Mouse (Mus musculus) MEL (cell line): ENCODE data around the gene Mdc1. TPM values are rescaled to one million over a fixed set of nuclear protein-coding genes. Genes with fewer than 3 reads are reported as not detected.
A peak's percentile ranks its signal among the peaks of the same experiment; 100 is the strongest.

ENCODE experiments used
- DNase-seq: peaks from one replicate; pipeline ENCODE4 v3.0.0; 2011; ENCODE audit warnings: low read depth, low spot score
- H3K27ac ChIP-seq: 2 replicates; pipeline ENCODE4 v1.5.1; 2012; ENCODE audit warnings: low read depth, mild to moderate bottlenecking, control low read depth, low read length, moderate library complexity; ENCODE audit not compliant: control insufficient read depth
- H3K27me3 ChIP-seq, 2 experiments: fragments of 150-350 bp in 1 of 2; sonication (generic) in 1 of 2; 2 replicates each; pipeline ENCODE4 v1.6.1; 2012; ENCODE audit warnings: low read length in 2 of 2, mild to moderate bottlenecking in 2 of 2, improper control_type of control experiment in 1 of 2, moderate library complexity in 1 of 2; ENCODE audit not compliant: insufficient read depth in 2 of 2, control insufficient read depth in 1 of 2
- H3K36me3 ChIP-seq, 2 experiments: 2 replicates each; pipeline ENCODE4 v1.6.1; 2012 to 2014; ENCODE audit warnings: low read length in 2 of 2, improper control_type of control experiment in 1 of 2, inconsistent platforms in 1 of 2, mild to moderate bottlenecking in 1 of 2; ENCODE audit not compliant: insufficient read depth in 2 of 2, control insufficient read depth in 1 of 2
- H3K4me1 ChIP-seq, 2 experiments: fragments of 150-350 bp in 1 of 2; sonication (generic) in 1 of 2; 2 replicates each; pipeline ENCODE4 v1.6.1; 2012; ENCODE audit warnings: low read length in 2 of 2, improper control_type of control experiment in 1 of 2, mild to moderate bottlenecking in 1 of 2; ENCODE audit not compliant: insufficient read depth in 2 of 2, control insufficient read depth in 1 of 2
- H3K4me3 ChIP-seq, 2 experiments: fragments of 150-350 bp in 1 of 2; sonication (generic) in 1 of 2; 2 replicates each; pipeline ENCODE4 v1.5.1; 2012; ENCODE audit warnings: low read depth in 2 of 2, low read length in 2 of 2, mild to moderate bottlenecking in 2 of 2, moderate library complexity in 2 of 2, control low read depth in 1 of 2, improper control_type of control experiment in 1 of 2; ENCODE audit not compliant: control insufficient read depth in 1 of 2, insufficient read depth in 1 of 2
- H3K79me2 ChIP-seq: 2 replicates; pipeline ENCODE4 v1.6.1; 2012; ENCODE audit warnings: mild to moderate bottlenecking, low read length, moderate library complexity; ENCODE audit not compliant: control insufficient read depth, poor library complexity, insufficient read depth
- H3K9ac ChIP-seq: 2 replicates; pipeline ENCODE4 v1.6.1; 2012; ENCODE audit warnings: low read depth, mild to moderate bottlenecking, control low read depth, low read length, moderate library complexity; ENCODE audit not compliant: control insufficient read depth, poor library complexity, severe bottlenecking
- H3K9me3 ChIP-seq: fragments of 150-350 bp; sonication (generic); replicated peaks from 2 replicates; pipeline ENCODE4 v1.6.1; 2012; ENCODE audit warnings: mild to moderate bottlenecking, low read length, improper control_type of control experiment, moderate library complexity; ENCODE audit not compliant: insufficient read depth
- BHLHE40 ChIP-seq: IDR thresholded peaks from 2 replicates; pipeline ENCODE4 v1.6.1; 2012; ENCODE audit warnings: low read depth, mild to moderate bottlenecking, inconsistent platforms, low read length, improper control_type of control experiment, borderline replicate concordance
- CHD2 ChIP-seq: IDR thresholded peaks from 2 replicates; pipeline ENCODE4 v1.6.1; 2011; ENCODE audit warnings: low read length, improper control_type of control experiment
- CTCF ChIP-seq, 3 experiments: IDR thresholded peaks in 2 of 3; conservative IDR thresholded peaks in 1 of 3; 2 replicates each; pipeline ENCODE4 v1.5.1; 2011 to 2012; ENCODE audit warnings: low read length in 3 of 3, low read depth in 2 of 3, mild to moderate bottlenecking in 2 of 3, improper control_type of control experiment in 1 of 3, inconsistent platforms in 1 of 3, mixed read lengths in 1 of 3, moderate library complexity in 1 of 3; ENCODE audit not compliant: control insufficient read depth in 1 of 3, insufficient read depth in 1 of 3, poor library complexity in 1 of 3, severe bottlenecking in 1 of 3
- E2F4 ChIP-seq: IDR thresholded peaks from 2 replicates; pipeline ENCODE4 v1.6.1; 2011; ENCODE audit warnings: low read depth, low read length, improper control_type of control experiment, borderline replicate concordance
- EP300 ChIP-seq, 2 experiments: IDR thresholded peaks; 2 replicates each; pipeline ENCODE4 v1.6.1; 2011; ENCODE audit warnings: improper control_type of control experiment in 2 of 2, low read length in 2 of 2, low read depth in 1 of 2, mild to moderate bottlenecking in 1 of 2
- ETS1 ChIP-seq: IDR thresholded peaks from 2 replicates; pipeline ENCODE4 v1.6.1; 2012; ENCODE audit warnings: low read depth, mild to moderate bottlenecking, inconsistent platforms, low read length, improper control_type of control experiment, moderate library complexity
- GATA1 ChIP-seq: IDR thresholded peaks from 2 replicates; pipeline ENCODE4 v1.6.1; 2011; ENCODE audit warnings: low read depth, low read length, improper control_type of control experiment
- MAX ChIP-seq: IDR thresholded peaks from 2 replicates; pipeline ENCODE4 v1.6.1; 2011; ENCODE audit warnings: low read length, improper control_type of control experiment
- MEF2A ChIP-seq: IDR thresholded peaks from 2 replicates; pipeline ENCODE4 v1.6.1; 2014; ENCODE audit warnings: low read depth, mild to moderate bottlenecking, inconsistent platforms, low read length, improper control_type of control experiment; ENCODE audit not compliant: poor library complexity, insufficient replicate concordance, severe bottlenecking; ENCODE audit errors: extremely low read depth
- MXI1 ChIP-seq: IDR thresholded peaks from 2 replicates; pipeline ENCODE4 v1.6.1; 2011; ENCODE audit warnings: mild to moderate bottlenecking, low read depth, low read length, improper control_type of control experiment
- MYC ChIP-seq: IDR thresholded peaks from 2 replicates; pipeline ENCODE4 v1.6.1; 2011; ENCODE audit warnings: low read depth, mild to moderate bottlenecking, low read length, improper control_type of control experiment, moderate library complexity
- NELFE ChIP-seq: IDR thresholded peaks from 2 replicates; pipeline ENCODE4 v1.6.1; 2011; ENCODE audit warnings: low read depth, low read length, improper control_type of control experiment
- POLR2AphosphoS2 ChIP-seq: IDR thresholded peaks from 2 replicates; pipeline ENCODE4 v1.6.1; 2011; ENCODE audit warnings: low read length, improper control_type of control experiment
- RAD21 ChIP-seq: IDR thresholded peaks from 2 replicates; pipeline ENCODE4 v1.6.1; 2011; ENCODE audit warnings: mild to moderate bottlenecking, low read depth, low read length, improper control_type of control experiment
- RCOR1 ChIP-seq: IDR thresholded peaks from 2 replicates; pipeline ENCODE4 v1.6.1; 2012; ENCODE audit warnings: low read depth, mild to moderate bottlenecking, inconsistent platforms, low read length, improper control_type of control experiment
- TAL1 ChIP-seq: IDR thresholded peaks from 2 replicates; pipeline ENCODE4 v1.6.1; 2012; ENCODE audit warnings: mild to moderate bottlenecking, inconsistent platforms, low read length, moderate library complexity, mixed read lengths
- UBTF ChIP-seq: IDR thresholded peaks from 2 replicates; pipeline ENCODE4 v1.6.1; 2012; ENCODE audit warnings: low read depth, mild to moderate bottlenecking, inconsistent platforms, low read length, improper control_type of control experiment, moderate library complexity, borderline replicate concordance; ENCODE audit not compliant: insufficient read depth
- USF2 ChIP-seq, 2 experiments: IDR thresholded peaks; 2 replicates each; pipeline ENCODE4 v1.6.1; 2011 to 2012; ENCODE audit warnings: improper control_type of control experiment in 2 of 2, low read length in 2 of 2, borderline replicate concordance in 1 of 2, inconsistent platforms in 1 of 2, low read depth in 1 of 2, mild to moderate bottlenecking in 1 of 2; ENCODE audit not compliant: insufficient read depth in 1 of 2
- ZC3H11A ChIP-seq: IDR thresholded peaks from 2 replicates; pipeline ENCODE4 v1.6.1; 2012; ENCODE audit warnings: low read depth, mild to moderate bottlenecking, inconsistent platforms, low read length, improper control_type of control experiment
- ZKSCAN1 ChIP-seq: IDR thresholded peaks from 2 replicates; pipeline ENCODE4 v1.6.1; 2012; ENCODE audit warnings: low read depth, mild to moderate bottlenecking, inconsistent platforms, low read length, improper control_type of control experiment, moderate library complexity
- ZMIZ1 ChIP-seq: IDR thresholded peaks from 2 replicates; pipeline ENCODE4 v1.6.1; 2012; ENCODE audit warnings: low read depth, mild to moderate bottlenecking, inconsistent platforms, low read length, improper control_type of control experiment, moderate library complexity
- ZNF384 ChIP-seq: IDR thresholded peaks from 2 replicates; pipeline ENCODE4 v1.6.1; 2012; ENCODE audit warnings: low read depth, mild to moderate bottlenecking, inconsistent platforms, low read length, improper control_type of control experiment
- polyA plus RNA-seq, 2 experiments: library from polyadenylated mRNA; stranded (reverse) in 1 of 2; unstranded in 1 of 2; fragments of >175 nt in 1 of 2; fragments of >200 nt in 1 of 2; gene quantifications; 2 replicates each; pipeline versions ENCODE4 v1.2.1 to v1.2.4; 2012; ENCODE audit warnings: low replicate concordance in 2 of 2, low read depth in 1 of 2; ENCODE audit not compliant: insufficient read length in 2 of 2, insufficient read depth in 1 of 2, missing spikeins in 1 of 2
- total RNA-seq: library from RNA; depleted of rRNA; stranded (reverse); fragments of 300-350 nt; gene quantifications from 2 replicates; pipeline ENCODE4 v1.2.3, GENCODE M21; 2012

The Mdc1 gene
- total and polyA plus RNA-seq, 3 experiments: 15.0 to 77.9 (median 46.6) TPM

- Histone ChIP-seq H3K36me3 (peaks cover 0 to 41% of the 10 kb centered on the region in 2 experiments; a peak in 2 of 4 replicates), H3K4me1 (peaks cover 20 to 37% of the 10 kb centered on the region in 2 experiments), H3K27ac (peak overlapping the region; percentile 82), H3K9me3 (no peaks in the 10 kb centered on the region), H3K79me2 (no peaks in the 10 kb centered on the region), H3K9ac (peak overlapping the region; percentile 23; the same call in 1 of the 2 replicates), H3K4me3 (peak overlapping the region in 1 of 2 experiments; percentile 17; a peak in 1 of 4 replicates), H3K27me3 (no peaks in the 10 kb centered on the region)
- DNase-seq: no peak
- TF ChIP-seq POLR2AphosphoS2 (no peak), CHD2 (no peak), MXI1 (no peak), ZC3H11A (no peak), ZMIZ1 (no peak), NELFE (no peak), BHLHE40 (no peak), ZKSCAN1 (no peak), MYC (no peak), RCOR1 (no peak), MEF2A (no peak), E2F4 (no peak), UBTF (no peak), TAL1 (no peak), ZNF384 (no peak), RAD21 (no peak), MAX (no peak), ETS1 (no peak), USF2 (IDR thresholded peaks at IDR 0.05; ENCODE audit: borderline replicate concordance in 1 of 2, insufficient read depth in 1 of 2, low read depth in 1 of 2, low read length in 2 of 2) (no peak), CTCF (IDR thresholded peaks at IDR 0.05 in 2 of 3, conservative IDR thresholded peaks at IDR 0.05 in 1 of 3; ENCODE audit: control insufficient read depth in 1 of 3, insufficient read depth in 1 of 3, low read depth in 2 of 3, low read length in 3 of 3, poor library complexity in 1 of 3, severe bottlenecking in 1 of 3) (no peak)
Observed at GRCm38 (mm10) chr17:35795656-35796055, 45.7 kb upstream of the Mdc1 start.

DNA sequence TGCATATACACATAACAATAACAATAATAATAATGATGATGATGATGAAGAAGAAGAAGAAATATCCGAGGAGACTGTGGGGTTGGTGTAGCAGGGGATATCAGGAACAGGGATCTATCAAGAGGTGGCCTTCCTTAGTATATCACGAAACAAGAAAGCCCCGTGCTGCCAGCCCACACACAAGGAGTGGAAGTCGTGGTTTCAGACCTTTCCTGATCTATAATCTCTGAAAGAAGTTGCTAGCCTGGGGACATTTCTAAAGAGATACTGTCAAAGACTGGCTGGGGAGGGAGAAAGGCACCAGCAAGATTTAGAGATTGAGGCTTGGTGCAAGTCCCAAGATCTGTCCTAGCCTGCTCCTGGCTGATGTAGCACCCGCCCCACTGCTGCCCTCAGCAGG is 44.5 kb upstream of the Mdc1 start:
- Histone ChIP-seq H3K9ac (peak overlapping the region; percentile 30), H3K27me3 (no peaks in the 10 kb centered on the region), H3K36me3 (peaks cover 0 to 41% of the 10 kb centered on the region in 2 experiments; a peak in 2 of 4 replicates), H3K4me1 (peaks cover 20 to 37% of the 10 kb centered on the region in 2 experiments), H3K79me2 (no peaks in the 10 kb centered on the region), H3K27ac (peak overlapping the region; percentile 56), H3K9me3 (no peaks in the 10 kb centered on the region), H3K4me3 (no peak overlapping the region)
- TF ChIP-seq EP300 (IDR thresholded peaks at IDR 0.05; ENCODE audit: low read depth in 1 of 2, low read length in 2 of 2) (peak in 1 of 2 experiments; percentile 54; a peak in 2 of 4 replicates), ZC3H11A (no peak), GATA1 (peak; percentile 60), UBTF (no peak)
- no peak for DNase-seq
